Mouse (Mus musculus): Measurements from ENCODE around the gene Acyp1. TPM values are rescaled to one million over a fixed set of nuclear protein-coding genes. Genes with fewer than 3 reads are reported as not detected.

Acyp1 gene
- total RNA-seq, 1 experiment = 15.0 TPM

DNA sequence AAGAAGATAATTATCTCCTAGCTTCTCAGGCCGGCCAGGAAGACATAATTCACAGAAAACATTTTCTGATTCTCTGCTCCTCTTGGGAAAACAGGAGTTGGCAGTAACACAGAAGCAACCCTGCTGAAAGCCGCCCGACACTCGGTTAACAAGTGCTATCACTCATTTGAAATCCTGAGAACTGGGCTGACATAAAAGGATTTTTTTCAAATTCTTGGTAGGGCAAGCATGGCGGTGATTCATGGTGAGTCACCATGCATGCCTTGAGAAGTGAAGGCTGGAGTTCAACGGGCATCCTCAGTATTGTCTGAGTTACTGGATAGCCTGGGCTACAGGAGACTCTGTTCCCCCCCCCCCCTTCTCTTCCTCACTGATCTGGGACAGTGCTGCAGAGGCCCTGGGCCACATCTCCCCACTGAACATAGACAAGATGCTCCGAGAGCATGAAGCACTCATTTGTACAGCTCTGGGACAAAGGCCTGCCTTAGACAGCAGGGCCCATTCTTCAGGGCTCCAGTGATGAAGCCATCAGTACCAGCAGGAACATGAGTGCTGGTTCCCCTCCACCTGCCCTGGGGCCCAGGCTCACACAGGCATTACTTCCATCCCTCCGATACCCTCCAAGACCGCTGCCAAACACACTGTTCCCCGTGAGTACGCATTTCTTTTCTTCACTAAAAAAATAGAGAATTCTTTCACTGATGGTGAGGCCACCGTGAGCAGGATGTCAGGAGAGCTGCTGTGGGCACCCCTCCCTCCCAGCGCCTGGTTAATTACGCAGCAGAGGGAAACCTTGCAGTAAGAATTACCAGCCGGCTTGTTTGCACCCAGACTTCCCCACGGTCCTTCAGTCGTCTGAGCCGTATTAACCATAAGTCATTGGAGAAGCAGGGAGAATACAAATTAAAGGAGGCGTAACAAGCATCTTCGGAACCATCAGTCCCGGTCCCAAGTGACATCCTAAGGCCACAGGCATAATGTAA is 54.6 kb downstream of the Acyp1 start:
- no peak overlapping the region for H3K4me3 ChIP-seq (ENCODE audit: insufficient read depth in 1 of 2, low read depth in 1 of 2, low read length in 2 of 2, poor library complexity in 1 of 2, severe bottlenecking in 1 of 2)
- no peaks in the 10 kb centered on the region for H3K4me1 ChIP-seq (ENCODE audit: control insufficient read depth in 2 of 2, insufficient read depth in 2 of 2, low read length in 2 of 2, poor library complexity in 1 of 2)
- TF ChIP-seq ZNF384 (IDR thresholded peaks at IDR 0.05; ENCODE audit: low read depth, low read length) = no peak
- TF ChIP-seq CHD2 (IDR thresholded peaks at IDR 0.05; ENCODE audit: low read depth, low read length) = no peak
- TF ChIP-seq MAFK (IDR thresholded peaks at IDR 0.05; ENCODE audit: insufficient read depth, low read depth, low read length) = no peak
- no peak for TF ChIP-seq HCFC1 (IDR thresholded peaks at IDR 0.05; ENCODE audit: borderline replicate concordance, insufficient read depth, low read length)
- no peak for TF ChIP-seq ZC3H11A (IDR thresholded peaks at IDR 0.05; ENCODE audit: borderline replicate concordance, low read depth, low read length)
- H3K27ac ChIP-seq (ENCODE audit: insufficient read depth, low read depth, low read length, poor library complexity, severe bottlenecking) = no peak overlapping the region
- no peaks in the 10 kb centered on the region for H3K9me3 ChIP-seq (ENCODE audit: control insufficient read depth, insufficient read depth, low read depth, low read length)
- in situ Hi-C loops (cut with MboI; ENCODE audit: low sequenced_read_pairs in 2 of 2, unreplicated experiment in 2 of 2) = no loop called here
- H3K36me3 ChIP-seq (ENCODE audit: control insufficient read depth, insufficient read depth, low read length, poor library complexity, severe bottlenecking) = peaks cover 5% of the 10 kb centered on the region; the same call in 1 of the 2 replicates
- no peak for DNase-seq (ENCODE audit: low read depth, low spot score)
- H3K9ac ChIP-seq (ENCODE audit: insufficient read depth, low read depth, low read length, poor library complexity, severe bottlenecking) = no peak overlapping the region

DNA sequence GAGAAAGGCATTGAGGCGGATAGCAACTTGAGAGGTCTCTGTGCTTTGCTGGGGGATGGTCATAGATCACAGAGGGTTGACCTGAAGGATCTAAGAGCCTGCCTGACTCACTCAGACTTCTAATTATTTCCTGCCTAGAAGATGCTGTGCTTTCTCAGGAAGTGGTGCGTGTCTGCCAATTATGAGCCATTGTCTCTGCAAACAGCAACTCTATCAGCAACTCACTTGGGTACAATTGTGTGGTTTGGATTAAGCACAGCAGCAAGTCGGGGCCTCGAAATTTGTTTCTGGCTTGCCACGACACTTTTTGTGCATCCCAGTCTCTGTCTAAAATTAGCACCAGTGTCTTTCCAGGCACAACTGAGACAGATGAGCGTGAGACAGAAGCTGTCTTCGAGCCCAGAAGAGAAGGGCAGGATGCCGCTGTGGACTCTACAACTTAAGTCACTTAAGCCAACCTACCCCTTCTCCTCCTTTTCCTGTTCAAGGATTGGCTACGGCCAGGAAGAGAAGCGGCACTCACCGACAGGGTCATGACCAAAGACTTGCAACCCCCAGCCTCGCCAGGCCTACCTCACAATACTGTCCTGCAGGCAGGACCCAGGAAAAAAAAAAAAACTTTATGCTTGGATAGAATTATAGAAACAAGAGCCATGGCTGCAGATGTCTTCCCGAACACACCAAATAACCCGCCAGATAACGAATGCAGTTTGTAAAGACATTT is 60.2 kb downstream of the Acyp1 start:
- no peaks in the 10 kb centered on the region for H3K9me3 ChIP-seq (ENCODE audit: control insufficient read depth, insufficient read depth, low read depth, low read length)
- H3K36me3 ChIP-seq (ENCODE audit: control insufficient read depth, insufficient read depth, low read length, poor library complexity, severe bottlenecking) = peaks cover 23% of the 10 kb centered on the region
- H3K9ac ChIP-seq (ENCODE audit: insufficient read depth, low read depth, low read length, poor library complexity, severe bottlenecking) = no peak overlapping the region
- H3K4me1 ChIP-seq (ENCODE audit: control insufficient read depth in 2 of 2, insufficient read depth in 2 of 2, low read length in 2 of 2, poor library complexity in 1 of 2) = no peaks in the 10 kb centered on the region
- TF ChIP-seq ZC3H11A (IDR thresholded peaks at IDR 0.05; ENCODE audit: borderline replicate concordance, low read depth, low read length) = no peak
- no peak for TF ChIP-seq CHD2 (IDR thresholded peaks at IDR 0.05; ENCODE audit: low read depth, low read length)
- TF ChIP-seq MAFK (IDR thresholded peaks at IDR 0.05; ENCODE audit: insufficient read depth, low read depth, low read length) = no peak
- TF ChIP-seq HCFC1 (IDR thresholded peaks at IDR 0.05; ENCODE audit: borderline replicate concordance, insufficient read depth, low read length) = no peak
- TF ChIP-seq ZNF384 (IDR thresholded peaks at IDR 0.05; ENCODE audit: low read depth, low read length) = no peak
- no peak overlapping the region for H3K27ac ChIP-seq (ENCODE audit: insufficient read depth, low read depth, low read length, poor library complexity, severe bottlenecking)
- in situ Hi-C loops (cut with MboI; ENCODE audit: low sequenced_read_pairs in 2 of 2, unreplicated experiment in 2 of 2) = no loop called here
- DNase-seq (ENCODE audit: low read depth, low spot score) = no peak
- H3K4me3 ChIP-seq (ENCODE audit: insufficient read depth in 1 of 2, low read depth in 1 of 2, low read length in 2 of 2, poor library complexity in 1 of 2, severe bottlenecking in 1 of 2) = no peak overlapping the region

DNA sequence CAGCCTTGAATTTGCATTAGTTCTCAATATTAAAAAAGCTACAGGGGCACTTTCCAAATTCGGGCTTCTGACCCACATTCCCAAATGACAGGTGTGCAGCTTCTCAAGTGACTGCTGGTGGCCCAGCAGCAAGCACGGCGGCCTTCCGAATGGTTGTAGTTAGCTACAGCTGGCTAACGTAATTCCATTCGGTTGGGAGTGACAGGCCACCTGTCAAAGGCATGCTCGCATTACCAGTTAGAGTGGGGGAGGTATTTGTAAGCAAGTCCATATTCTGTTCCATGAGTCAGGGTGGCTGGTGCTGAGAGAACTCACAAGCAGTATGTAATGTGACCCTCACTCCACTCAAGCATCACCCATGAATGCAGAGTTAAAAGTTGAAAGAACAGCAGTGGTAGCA is 61.0 kb downstream of the Acyp1 start:
- no peak for TF ChIP-seq MAFK (IDR thresholded peaks at IDR 0.05; ENCODE audit: insufficient read depth, low read depth, low read length)
- no peak for TF ChIP-seq ZNF384 (IDR thresholded peaks at IDR 0.05; ENCODE audit: low read depth, low read length)
- TF ChIP-seq CHD2 (IDR thresholded peaks at IDR 0.05; ENCODE audit: low read depth, low read length) = no peak
- TF ChIP-seq ZC3H11A (IDR thresholded peaks at IDR 0.05; ENCODE audit: borderline replicate concordance, low read depth, low read length) = no peak
- TF ChIP-seq HCFC1 (IDR thresholded peaks at IDR 0.05; ENCODE audit: borderline replicate concordance, insufficient read depth, low read length) = no peak
- no peak overlapping the region for H3K27ac ChIP-seq (ENCODE audit: insufficient read depth, low read depth, low read length, poor library complexity, severe bottlenecking)
- no peak overlapping the region for H3K9ac ChIP-seq (ENCODE audit: insufficient read depth, low read depth, low read length, poor library complexity, severe bottlenecking)
- H3K4me3 ChIP-seq (ENCODE audit: insufficient read depth in 1 of 2, low read depth in 1 of 2, low read length in 2 of 2, poor library complexity in 1 of 2, severe bottlenecking in 1 of 2) = no peak overlapping the region
- H3K36me3 ChIP-seq (ENCODE audit: control insufficient read depth, insufficient read depth, low read length, poor library complexity, severe bottlenecking) = peaks cover 30% of the 10 kb centered on the region
- H3K4me1 ChIP-seq (ENCODE audit: control insufficient read depth in 2 of 2, insufficient read depth in 2 of 2, low read length in 2 of 2, poor library complexity in 1 of 2) = no peaks in the 10 kb centered on the region
- in situ Hi-C loops (cut with MboI; ENCODE audit: low sequenced_read_pairs in 2 of 2, unreplicated experiment in 2 of 2) = no loop called here
- DNase-seq (ENCODE audit: low read depth, low spot score) = no peak
- no peaks in the 10 kb centered on the region for H3K9me3 ChIP-seq (ENCODE audit: control insufficient read depth, insufficient read depth, low read depth, low read length)

Other genes starting within 250 kb of the Acyp1 start
- 0.98 and 1.8 TPM in 2 replicates for gene Prox2, start 177.7 kb downstream of the Acyp1 start, total RNA-seq (2012; rRNA removed)
- 85.3 and 98.8 TPM in 2 replicates for gene Dlst, start 177.6 kb downstream of the Acyp1 start, total RNA-seq (2012; rRNA removed)
- 4.0 and 7.8 TPM in 2 replicates for gene Rps6kl1, start 137.2 kb downstream of the Acyp1 start, total RNA-seq (2012; rRNA removed)
- 3.0 and 6.9 TPM in 2 replicates for gene Pgf, start 110.6 kb downstream of the Acyp1 start, total RNA-seq (2012; rRNA removed)
- 109 and 136 TPM in 2 replicates for gene Eif2b2, start 69.0 kb downstream of the Acyp1 start, total RNA-seq (2012; rRNA removed)
- gene Mlh3, start 17.8 kb downstream of the Acyp1 start, total RNA-seq (2012; rRNA removed) = 12.6 and 13.1 TPM in 2 replicates
- gene Zc2hc1c, start 153 bp upstream of the Acyp1 start, total RNA-seq (2012; rRNA removed) = 0.45 and 0.63 TPM in 2 replicates
- gene Nek9, start 50.9 kb upstream of the Acyp1 start, total RNA-seq (2012; rRNA removed) = 18.1 and 20.4 TPM in 2 replicates
- gene Tmed10, start 86.4 kb upstream of the Acyp1 start, total RNA-seq (2012; rRNA removed) = 109 and 127 TPM in 2 replicates
- 10.3 and 10.6 TPM in 2 replicates for gene Fos, start 185.5 kb upstream of the Acyp1 start, total RNA-seq (2012; rRNA removed)

All from ES-E14 (cell line).